Mouse (Mus musculus) spleen, adult 2 months (tissue): Measurements from ENCODE around the gene Nckap5l. TPM values are rescaled to one million over a fixed set of nuclear protein-coding genes. Genes with fewer than 3 reads are reported as not detected.
"Not testable (repeated sequence)": the region's sequence is repeated elsewhere in the genome, so short reads cannot be mapped to it uniquely, and the experiment has no call there.

ENCODE experiments used
- DNase-seq, 2 experiments: peaks; one replicate each; pipeline versions ENCODE4 v3.0.0 to v3.0.0-alpha.2; 2012 to 2021; ENCODE audit warnings: low spot score in 2 of 2, low read depth in 1 of 2
- H3K27ac ChIP-seq: fragments of 200-500 bp; 2 replicates; pipeline ENCODE4 v1.5.1; 2012; ENCODE audit warnings: low read length, inconsistent platforms; ENCODE audit not compliant: insufficient read depth
- H3K27me3 ChIP-seq: fragments of 200-500 bp; 2 replicates; pipeline ENCODE4 v1.6.1; 2012; ENCODE audit warnings: mild to moderate bottlenecking, moderate library complexity, low read length, inconsistent platforms; ENCODE audit not compliant: control insufficient read depth, insufficient read depth
- H3K36me3 ChIP-seq: fragments of 200-500 bp; 2 replicates; pipeline ENCODE4 v1.6.1; 2012; ENCODE audit warnings: mild to moderate bottlenecking, low read length, inconsistent platforms; ENCODE audit not compliant: control insufficient read depth, insufficient read depth
- H3K4me1 ChIP-seq: fragments of 200-500 bp; 2 replicates; pipeline ENCODE4 v1.6.1; 2011; ENCODE audit warnings: inconsistent platforms; ENCODE audit not compliant: control insufficient read depth, insufficient read depth, insufficient read length
- H3K4me3 ChIP-seq: fragments of 200-500 bp; 2 replicates; pipeline ENCODE4 v1.5.1; 2011; ENCODE audit warnings: mild to moderate bottlenecking, inconsistent platforms; ENCODE audit not compliant: insufficient read depth, insufficient read length; ENCODE audit errors: extremely low read depth
- CTCF ChIP-seq: fragments of 200-500 bp; IDR thresholded peaks from 2 replicates; pipeline ENCODE4 v1.5.1; 2011; ENCODE audit warnings: mild to moderate bottlenecking, inconsistent platforms; ENCODE audit not compliant: insufficient read depth, insufficient read length, insufficient replicate concordance; ENCODE audit errors: extremely low read depth
- POLR2A ChIP-seq: fragments of 200-500 bp; IDR thresholded peaks from 2 replicates; pipeline ENCODE4 v1.6.1; 2011; ENCODE audit warnings: low read depth, low read length, inconsistent platforms
- WGBS: fragments of 180-500 bp; shearing (Covaris S2); methylation state at CpG from one replicate; pipeline ENCODE4 v1.1.7; 2018; 5-methylcytosine and 5-hydroxymethylcytosine counted together
- polyA plus RNA-seq: library from polyadenylated mRNA; depleted of rRNA; stranded (reverse); fragments of >200 nt; gene quantifications from 2 replicates; pipeline ENCODE4 v1.2.3, GENCODE M21; 2012

Nckap5l gene
- polyA plus RNA-seq, 1 experiment: 10.9 TPM

GRCm38 (mm10) chr15:99454585-99455279 is 2.8 kb downstream of the Nckap5l start:
- TF ChIP-seq CTCF (no peak), POLR2A (no peak)
- H3K27ac ChIP-seq: no peak overlapping the region
- DNase-seq: no peak
- H3K27me3 ChIP-seq: no peaks in the 10 kb centered on the region
- H3K4me3 ChIP-seq: no peak overlapping the region
- H3K36me3 ChIP-seq: no peaks in the 10 kb centered on the region
- 85% methylated on average over 7 of the region's 7 CpGs for WGBS
- H3K4me1 ChIP-seq: peaks cover 5% of the 10 kb centered on the region; the same call in 1 of the 2 replicates

- H3K27ac ChIP-seq: no peak overlapping the region
- TF ChIP-seq POLR2A (no peak), CTCF (no peak)
- WGBS: 84% methylated on average over 11 of the region's 11 CpGs
- peaks cover 12% of the 10 kb centered on the region; the same call in 1 of the 2 replicates for H3K4me1 ChIP-seq
- H3K4me3 ChIP-seq: no peak overlapping the region
- H3K36me3 ChIP-seq: no peaks in the 10 kb centered on the region
- H3K27me3 ChIP-seq: no peaks in the 10 kb centered on the region
- DNase-seq: no peak
Measured at GRCm38 (mm10) chr15:99453153-99453900, 4.2 kb downstream of the Nckap5l start.

GRCm38 (mm10) chr15:99449751-99450280 is 7.7 kb downstream of the Nckap5l start:
- H3K27me3 ChIP-seq: no peaks in the 10 kb centered on the region
- TF ChIP-seq POLR2A: no peak
- no peak for TF ChIP-seq CTCF
- WGBS: 59% methylated on average over 8 of the region's 8 CpGs
- H3K4me3 ChIP-seq: no peak overlapping the region
- no peaks in the 10 kb centered on the region for H3K36me3 ChIP-seq
- DNase-seq: no peak
- H3K27ac ChIP-seq: 0 out of 2 replicates have a peak overlapping the region, but pooled peaks have one; percentile 5
- H3K4me1 ChIP-seq: peaks cover 9% of the 10 kb centered on the region; the same call in 1 of the 2 replicates

- Histone ChIP-seq H3K27ac (0 out of 2 replicates have a peak overlapping the region, but pooled peaks have one; percentile 5), H3K36me3 (no peaks in the 10 kb centered on the region), H3K27me3 (no peaks in the 10 kb centered on the region), H3K4me1 (peaks cover 9% of the 10 kb centered on the region; the same call in 1 of the 2 replicates), H3K4me3 (no peak overlapping the region)
- TF ChIP-seq CTCF (no peak), POLR2A (no peak)
- WGBS: 28% methylated on average over 9 of the region's 9 CpGs
- DNase-seq: no peak
Measured at GRCm38 (mm10) chr15:99449131-99449750, 8.3 kb downstream of the Nckap5l start.

GRCm38 (mm10) chr15:99446136-99446535 is 11.4 kb downstream of the Nckap5l start:
- not testable (repeated sequence) for H3K36me3 ChIP-seq, H3K4me3 ChIP-seq, DNase-seq, H3K27me3 ChIP-seq, H3K27ac ChIP-seq, H3K4me1 ChIP-seq
- 85% methylated on average over 10 of the region's 10 CpGs for WGBS

- TF ChIP-seq CTCF: no peak
- TF ChIP-seq POLR2A: no peak
- WGBS: 80% methylated on average over 6 of the region's 6 CpGs
- DNase-seq: no peak
- H3K36me3 ChIP-seq: no peaks in the 10 kb centered on the region
- H3K4me1 ChIP-seq: peaks cover 9% of the 10 kb centered on the region; the same call in 1 of the 2 replicates
- H3K4me3 ChIP-seq: no peak overlapping the region
- H3K27me3 ChIP-seq: no peaks in the 10 kb centered on the region
- no peak overlapping the region for H3K27ac ChIP-seq
Measured at GRCm38 (mm10) chr15:99445567-99445966, 12.0 kb downstream of the Nckap5l start.
